Mouse (Mus musculus) megakaryocyte, embryonic 14.5 days (primary cell): ENCODE results near the gene Capn8.

Experiments used
- FLI1 ChIP-seq: IDR thresholded peaks from 2 replicates; pipeline ENCODE4 v1.6.1; 2012; ENCODE audit warnings: low read length, inconsistent platforms, mixed read lengths
- GATA1 ChIP-seq: IDR thresholded peaks from 3 replicates; pipeline ENCODE4 v1.6.1; 2012; ENCODE audit warnings: mixed read lengths, low read length, inconsistent platforms, borderline replicate concordance

DNA sequence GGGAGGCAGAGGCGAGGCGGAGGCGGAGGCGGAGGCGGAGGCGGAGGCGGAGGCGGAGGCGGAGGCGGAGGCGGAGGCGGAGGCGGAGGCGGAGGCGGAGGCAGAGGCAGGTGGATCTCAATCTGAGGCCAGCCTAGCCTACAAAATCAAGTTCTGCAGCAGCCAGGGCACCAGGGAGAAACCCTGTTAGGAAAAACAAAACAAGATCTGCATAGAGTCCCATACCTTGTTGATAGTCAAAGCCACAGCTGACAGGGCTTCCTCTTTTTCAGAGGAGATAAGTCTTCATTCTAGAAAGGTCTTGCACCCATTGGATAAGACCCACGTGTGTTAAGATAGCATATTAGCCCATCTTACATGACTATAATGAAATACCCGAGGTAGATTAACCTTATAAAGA is 113.3 kb downstream of the Capn8 start:
- TF ChIP-seq GATA1 (no peak), FLI1 (no peak)
